Mouse (Mus musculus) colon, adult 2 months (tissue): Measurements from ENCODE around the gene Cox7b. TPM values are rescaled to one million over a fixed set of nuclear protein-coding genes. Genes with fewer than 3 reads are reported as not detected.

Experiments
- polyA plus RNA-seq: library from polyadenylated mRNA; depleted of rRNA; stranded (reverse); fragments of >200 nt; gene quantifications from 2 replicates; pipeline ENCODE4 v1.2.3, GENCODE M21; 2012; rRNA removed

The Cox7b gene
- 137 and 156 TPM in 2 replicates for polyA plus RNA-seq

GRCm38 (mm10) chrX:106015571-106016322 lies at the start of gene Cox7b:
Gene Cox7b (plus strand): TSS chrX:106015700.

GRCm38 (mm10) chrX:106011465-106012159 lies 3.9 kb upstream of the Cox7b start, which contains the start of gene Magt1:
Gene Magt1 (minus strand): TSS chrX:106011906.

GRCm38 (mm10) chrX:106026418-106027342 lies 11.2 kb downstream of the Cox7b start, which contains the start of gene Atp7a:
Gene Atp7a (plus strand): TSS chrX:106027276.

Other genes starting within 250 kb of the Cox7b start
- gene Atrx, start 86.3 kb upstream of the Cox7b start, polyA plus RNA-seq = 24.1 and 30.4 TPM in 2 replicates
- gene Magt1, start 3.8 kb upstream of the Cox7b start, polyA plus RNA-seq = 3.2 and 3.3 TPM in 2 replicates
- 2.3 and 2.8 TPM in 2 replicates for gene Atp7a, start 11.6 kb downstream of the Cox7b start, polyA plus RNA-seq
- 0.25 and 0.28 TPM in 2 replicates for gene Tlr13, start 127.5 kb downstream of the Cox7b start, polyA plus RNA-seq
- gene Pgk1, start 171.4 kb downstream of the Cox7b start, polyA plus RNA-seq = 59.7 and 67.2 TPM in 2 replicates
- gene Taf9b, start 205.5 kb downstream of the Cox7b start, polyA plus RNA-seq = 1.4 and 2.2 TPM in 2 replicates
- gene Fnd3c2, start 239.7 kb downstream of the Cox7b start, polyA plus RNA-seq = not detected in 2 replicates